Mouse (Mus musculus): ENCODE results near the gene Isg20l2. TPM values are rescaled to one million over a fixed set of nuclear protein-coding genes. Genes with fewer than 3 reads are reported as not detected.
"Not testable (repeated sequence)": the region's sequence is repeated elsewhere in the genome, so short reads cannot be mapped to it uniquely, and the experiment has no call there.

The Isg20l2 gene
- polyA plus RNA-seq, 1 experiment from 2014 or later = 24.9 TPM

DNA sequence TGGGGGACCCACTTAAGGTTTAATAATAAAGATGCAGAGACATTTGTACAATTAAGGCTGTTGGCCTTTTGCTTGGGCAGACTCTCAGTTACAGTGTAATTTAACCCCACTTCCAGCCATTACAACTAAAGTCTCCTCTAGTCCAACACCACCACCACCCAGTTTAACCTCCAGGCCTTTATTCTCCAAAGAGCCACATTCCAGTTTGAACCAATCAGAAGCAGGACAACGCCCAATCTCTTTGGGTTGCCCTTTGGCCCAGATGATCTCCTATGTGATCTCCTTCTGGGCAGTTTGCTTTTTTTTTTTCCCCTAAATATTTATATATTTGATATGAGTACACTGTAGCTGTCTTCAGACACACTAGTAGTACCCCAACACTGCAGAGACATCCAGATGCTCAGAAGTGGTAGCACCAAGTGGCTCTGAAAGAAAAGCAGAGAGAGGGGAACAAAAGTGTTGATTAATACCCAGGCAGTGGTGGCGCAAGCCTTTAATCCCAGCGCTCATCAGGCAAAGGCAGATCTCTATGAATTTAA lies 36.7 kb upstream of the Isg20l2 start:
- no peak overlapping the region for H3K27ac ChIP-seq (ENCODE audit: low read length)
- no peak for ATAC-seq
- H3K4me2 ChIP-seq (ENCODE audit: low read length) = no peak overlapping the region
- H3K4me1 ChIP-seq (ENCODE audit: control insufficient read depth, insufficient read depth, low read length) = no peaks in the 10 kb centered on the region
- WGBS = 54% methylated on average over 3 of the region's 3 CpGs
- no peak overlapping the region for H3K4me3 ChIP-seq (ENCODE audit: low read depth, low read length)
- no peaks in the 10 kb centered on the region for H3K9me3 ChIP-seq (replicated peaks; ENCODE audit: control insufficient read depth, low read length, poor library complexity, severe bottlenecking)
- H3K9ac ChIP-seq (ENCODE audit: low read depth, low read length) = no peak overlapping the region
- no peaks in the 10 kb centered on the region for H3K27me3 ChIP-seq (ENCODE audit: control insufficient read depth, insufficient read depth, low read depth, low read length)
- no peaks in the 10 kb centered on the region for H3K36me3 ChIP-seq (ENCODE audit: control insufficient read depth, insufficient read depth, low read length)

DNA sequence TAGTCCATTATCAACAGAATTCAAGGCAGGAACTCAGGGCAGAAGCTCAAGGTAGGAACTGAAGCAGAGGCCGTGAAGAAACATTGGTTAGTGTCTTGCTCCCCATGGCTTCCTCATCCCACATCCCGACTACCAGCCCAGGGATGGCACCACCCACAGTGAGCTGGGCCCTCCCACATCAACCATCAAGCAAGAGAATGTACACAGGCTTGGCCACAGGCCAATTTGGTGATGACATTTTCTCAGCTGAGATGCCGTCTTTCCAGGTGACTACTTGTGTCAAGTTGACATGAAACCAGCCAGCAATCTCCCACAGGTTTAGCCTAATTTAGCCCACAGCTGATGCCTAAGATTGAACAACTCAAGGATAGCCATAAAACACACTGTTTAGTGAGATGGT lies 30.8 kb upstream of the Isg20l2 start:
- Histone ChIP-seq H3K4me3 (ENCODE audit: low read depth, low read length) (no peak overlapping the region), H3K4me2 (ENCODE audit: low read length) (no peak overlapping the region), H3K36me3 (ENCODE audit: control insufficient read depth, insufficient read depth, low read length) (no peaks in the 10 kb centered on the region), H3K9ac (ENCODE audit: low read depth, low read length) (no peak overlapping the region), H3K27ac (ENCODE audit: low read length) (no peak overlapping the region), H3K4me1 (ENCODE audit: control insufficient read depth, insufficient read depth, low read length) (no peaks in the 10 kb centered on the region), H3K9me3 (replicated peaks; ENCODE audit: control insufficient read depth, low read length, poor library complexity, severe bottlenecking) (no peaks in the 10 kb centered on the region), H3K27me3 (ENCODE audit: control insufficient read depth, insufficient read depth, low read depth, low read length) (no peaks in the 10 kb centered on the region)
- WGBS = 74% methylated on average over 3 of the region's 3 CpGs
- no peak for ATAC-seq

DNA sequence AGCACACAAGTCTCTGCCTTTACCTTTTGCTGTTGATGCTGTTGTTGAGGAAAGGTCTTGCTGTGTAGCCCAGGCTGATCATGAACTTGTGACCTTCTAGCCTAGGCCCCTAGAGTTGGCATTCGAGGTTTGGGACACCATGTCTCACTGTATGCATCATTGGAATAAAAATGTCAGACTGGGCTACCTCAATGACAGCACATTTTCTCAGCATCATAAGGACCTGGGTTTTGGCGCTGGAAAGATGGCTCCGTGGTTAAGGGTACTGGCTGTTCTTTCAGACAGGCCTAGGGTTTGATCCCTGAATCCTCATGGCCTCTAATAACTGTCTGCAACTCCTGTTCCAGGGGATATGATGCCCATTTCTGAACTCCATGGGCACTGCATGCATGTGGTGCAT lies 30.3 kb upstream of the Isg20l2 start:
- Histone ChIP-seq H3K9ac (ENCODE audit: low read depth, low read length) (no peak overlapping the region), H3K4me3 (ENCODE audit: low read depth, low read length) (no peak overlapping the region), H3K4me1 (ENCODE audit: control insufficient read depth, insufficient read depth, low read length) (no peaks in the 10 kb centered on the region), H3K27me3 (ENCODE audit: control insufficient read depth, insufficient read depth, low read depth, low read length) (no peaks in the 10 kb centered on the region), H3K4me2 (ENCODE audit: low read length) (no peak overlapping the region), H3K9me3 (replicated peaks; ENCODE audit: control insufficient read depth, low read length, poor library complexity, severe bottlenecking) (no peaks in the 10 kb centered on the region), H3K36me3 (ENCODE audit: control insufficient read depth, insufficient read depth, low read length) (no peaks in the 10 kb centered on the region), H3K27ac (ENCODE audit: low read length) (no peak overlapping the region)
- 87% methylated on average over 3 of the region's 3 CpGs for WGBS
- ATAC-seq = no peak

DNA sequence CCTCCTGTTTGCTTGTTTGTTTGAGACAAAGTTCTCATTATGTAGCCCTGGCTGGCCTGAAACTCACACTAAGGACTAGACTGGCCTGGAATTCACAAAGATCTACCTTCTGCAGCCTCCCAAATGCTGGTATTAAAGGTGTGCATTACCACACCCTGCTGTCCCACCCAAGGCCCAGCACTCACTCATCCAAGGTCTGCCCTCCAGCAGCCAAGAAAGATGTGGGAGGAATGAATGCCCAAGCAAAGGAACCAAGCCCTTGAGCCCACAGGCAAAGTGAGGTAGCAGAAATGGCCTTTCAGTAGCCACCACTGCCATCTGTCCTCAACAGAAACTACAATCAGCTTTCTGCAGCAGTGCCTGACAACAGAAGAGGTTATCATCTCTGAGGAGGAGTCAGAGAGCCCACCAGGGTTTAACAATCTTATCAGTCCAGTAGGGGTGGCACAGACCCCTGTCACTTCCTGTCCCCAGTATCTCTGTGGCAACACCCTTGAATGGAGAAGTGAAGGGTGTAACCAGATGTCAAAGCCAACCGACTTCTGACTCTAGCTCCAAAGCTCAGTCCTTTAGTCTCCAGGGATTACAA lies 29.0 kb upstream of the Isg20l2 start:
- H3K9me3 ChIP-seq (replicated peaks; ENCODE audit: control insufficient read depth, low read length, poor library complexity, severe bottlenecking) = no peaks in the 10 kb centered on the region
- H3K27me3 ChIP-seq (ENCODE audit: control insufficient read depth, insufficient read depth, low read depth, low read length) = no peaks in the 10 kb centered on the region
- whole genome bisulfite sequencing = 59% methylated on average over 1 of the region's 1 CpGs
- H3K4me1 ChIP-seq (ENCODE audit: control insufficient read depth, insufficient read depth, low read length) = no peaks in the 10 kb centered on the region
- no peak for ATAC-seq
- no peak overlapping the region for H3K4me2 ChIP-seq (ENCODE audit: low read length)
- H3K27ac ChIP-seq (ENCODE audit: low read length) = no peak overlapping the region
- H3K9ac ChIP-seq (ENCODE audit: low read depth, low read length) = no peak overlapping the region
- H3K4me3 ChIP-seq (ENCODE audit: low read depth, low read length) = no peak overlapping the region
- H3K36me3 ChIP-seq (ENCODE audit: control insufficient read depth, insufficient read depth, low read length) = no peaks in the 10 kb centered on the region

DNA sequence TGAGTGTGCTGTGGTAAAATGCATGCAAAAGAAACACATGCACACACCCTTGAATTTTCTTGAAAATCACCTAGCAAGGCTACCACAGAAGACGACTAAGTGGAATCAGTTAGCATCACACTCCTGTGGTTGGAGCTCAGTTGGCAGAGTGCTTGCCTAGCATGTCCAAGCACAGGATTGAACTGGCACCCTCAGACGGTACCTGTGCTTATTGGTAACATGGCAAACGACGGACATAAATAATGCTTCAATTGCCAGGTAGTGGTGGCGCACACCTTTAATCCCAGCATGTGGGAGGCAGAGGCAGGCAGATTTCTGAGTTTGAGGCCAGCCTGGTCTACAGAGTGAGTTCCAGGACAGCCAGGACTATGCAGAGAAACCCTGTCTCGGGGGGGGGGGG lies 28.2 kb upstream of the Isg20l2 start:
- not testable (repeated sequence) for H3K9me3 ChIP-seq (replicated peaks; ENCODE audit: control insufficient read depth, low read length, poor library complexity, severe bottlenecking)

DNA sequence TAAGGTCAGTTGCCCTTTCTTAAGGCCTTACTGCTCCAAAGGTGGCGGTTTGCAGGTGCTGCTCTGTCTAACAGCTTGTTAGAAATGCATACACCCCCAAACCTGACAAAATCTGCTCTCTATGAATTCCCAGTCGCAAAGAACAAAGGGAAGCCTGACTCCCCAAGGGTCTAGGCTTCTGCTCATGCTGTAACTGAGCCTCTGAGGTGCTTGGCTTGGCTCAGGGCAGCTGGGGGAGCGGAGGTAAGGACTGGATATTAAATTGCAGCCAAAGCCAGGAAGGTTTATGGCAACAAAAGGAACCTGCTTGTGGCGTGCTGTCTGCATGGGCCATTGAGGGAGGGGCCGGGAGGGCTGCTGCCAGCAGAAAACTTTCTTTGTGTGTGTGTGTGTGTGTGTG lies 26.3 kb upstream of the Isg20l2 start:
- H3K27ac ChIP-seq (ENCODE audit: low read length) = no peak overlapping the region
- WGBS = 56% methylated on average over 5 of the region's 5 CpGs
- H3K4me2 ChIP-seq (ENCODE audit: low read length) = no peak overlapping the region
- H3K9ac ChIP-seq (ENCODE audit: low read depth, low read length) = no peak overlapping the region
- no peaks in the 10 kb centered on the region for H3K36me3 ChIP-seq (ENCODE audit: control insufficient read depth, insufficient read depth, low read length)
- no peaks in the 10 kb centered on the region for H3K9me3 ChIP-seq (replicated peaks; ENCODE audit: control insufficient read depth, low read length, poor library complexity, severe bottlenecking)
- H3K27me3 ChIP-seq (ENCODE audit: control insufficient read depth, insufficient read depth, low read depth, low read length) = no peaks in the 10 kb centered on the region
- peaks cover 13% of the 10 kb centered on the region for H3K4me1 ChIP-seq (ENCODE audit: control insufficient read depth, insufficient read depth, low read length)
- ATAC-seq = no peak
- H3K4me3 ChIP-seq (ENCODE audit: low read depth, low read length) = no peak overlapping the region

More for the DNA sequence above, 28.2 kb upstream of the Isg20l2 start:
- not testable (repeated sequence) for H3K4me2 ChIP-seq (ENCODE audit: low read length); H3K36me3 ChIP-seq (ENCODE audit: control insufficient read depth, insufficient read depth, low read length); H3K27ac ChIP-seq (ENCODE audit: low read length); H3K27me3 ChIP-seq (ENCODE audit: control insufficient read depth, insufficient read depth, low read depth, low read length); H3K9ac ChIP-seq (ENCODE audit: low read depth, low read length); H3K4me1 ChIP-seq (ENCODE audit: control insufficient read depth, insufficient read depth, low read length); H3K4me3 ChIP-seq (ENCODE audit: low read depth, low read length); ATAC-seq
- WGBS = 92% methylated on average over 5 of the region's 6 CpGs

DNA sequence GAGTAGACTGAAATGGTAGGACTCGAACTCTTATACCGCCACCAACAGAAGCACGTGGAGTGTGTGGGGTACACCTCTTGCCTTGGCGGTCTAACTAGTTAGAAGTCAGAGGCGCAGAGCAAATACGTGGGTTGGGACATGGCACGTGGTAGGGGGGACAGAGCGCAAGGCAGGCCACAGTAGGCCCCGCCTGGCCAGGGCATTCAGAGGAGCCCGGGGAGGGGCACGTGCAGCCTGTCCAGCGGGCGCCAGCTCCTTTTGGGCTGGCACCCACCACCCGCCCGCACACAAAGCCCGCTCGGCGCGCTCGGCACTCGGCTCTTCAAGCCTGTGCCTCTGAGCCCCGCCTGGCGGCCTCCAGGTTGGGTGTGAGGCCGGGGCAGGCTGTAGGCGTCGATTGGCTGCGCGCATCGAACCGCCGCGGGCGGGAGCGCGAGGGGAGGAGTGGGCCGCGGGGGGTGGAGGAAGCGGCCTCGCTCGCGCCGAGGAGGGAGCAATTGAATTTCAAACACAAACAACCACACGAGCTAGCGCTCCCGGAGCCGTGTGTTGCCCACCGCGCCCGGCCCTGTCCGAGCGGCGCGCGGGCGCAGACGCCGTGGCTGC lies 24.1 kb upstream of the Isg20l2 start, which contains the start of gene Hdgf:
Gene Hdgf (plus strand): TSS at position 442 of the 606 bp plus-strand sequence.
- H3K27ac ChIP-seq (ENCODE audit: low read length) = peak within 1 kb of the TSS; percentile 92
- peak within 1 kb of the TSS; percentile 84 for H3K9ac ChIP-seq (ENCODE audit: low read depth, low read length)
- no peaks in the 10 kb centered on the region for H3K36me3 ChIP-seq (ENCODE audit: control insufficient read depth, insufficient read depth, low read length)
- ATAC-seq = peak; percentile 96
- peak within 1 kb of the TSS; percentile 80 for H3K4me2 ChIP-seq (ENCODE audit: low read length)
- H3K4me1 ChIP-seq (ENCODE audit: control insufficient read depth, insufficient read depth, low read length) = peaks cover 28% of the 10 kb centered on the region
- H3K27me3 ChIP-seq (ENCODE audit: control insufficient read depth, insufficient read depth, low read depth, low read length) = no peaks in the 10 kb centered on the region
- WGBS = under 1% methylated on average over 55 of the region's 57 CpGs
- H3K4me3 ChIP-seq (ENCODE audit: low read depth, low read length) = peak within 1 kb of the TSS; percentile 97
- H3K9me3 ChIP-seq (replicated peaks; ENCODE audit: control insufficient read depth, low read length, poor library complexity, severe bottlenecking) = no peaks in the 10 kb centered on the region

DNA sequence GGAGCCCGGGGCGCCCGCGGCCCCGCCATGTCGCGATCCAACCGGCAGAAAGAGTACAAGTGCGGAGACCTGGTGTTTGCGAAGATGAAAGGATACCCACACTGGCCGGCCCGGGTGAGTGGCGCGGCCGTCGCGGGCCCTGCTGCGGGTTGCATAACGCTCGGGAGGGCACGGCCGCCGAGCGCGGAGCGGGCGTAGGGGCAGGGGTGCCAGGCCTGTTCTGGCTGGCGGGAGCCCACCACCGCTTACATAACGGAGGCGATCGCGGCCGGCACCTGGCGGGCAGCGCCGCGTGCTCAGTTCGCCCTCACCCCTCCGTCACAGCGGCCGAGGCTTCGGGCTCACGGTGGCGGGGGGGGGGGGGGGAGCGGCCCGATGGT lies 23.5 kb upstream of the Isg20l2 start:
- no peaks in the 10 kb centered on the region for H3K27me3 ChIP-seq (ENCODE audit: control insufficient read depth, insufficient read depth, low read depth, low read length)
- peak overlapping the region; percentile 84 for H3K9ac ChIP-seq (ENCODE audit: low read depth, low read length)
- H3K36me3 ChIP-seq (ENCODE audit: control insufficient read depth, insufficient read depth, low read length) = no peaks in the 10 kb centered on the region
- peak overlapping the region; percentile 80 for H3K4me2 ChIP-seq (ENCODE audit: low read length)
- 0% methylated on average over 38 of the region's 47 CpGs for WGBS
- H3K4me1 ChIP-seq (ENCODE audit: control insufficient read depth, insufficient read depth, low read length) = peaks cover 28% of the 10 kb centered on the region
- H3K27ac ChIP-seq (ENCODE audit: low read length) = peak overlapping the region; percentile 92
- ATAC-seq = peak; percentile 59
- peak overlapping the region; percentile 97 for H3K4me3 ChIP-seq (ENCODE audit: low read depth, low read length)
- H3K9me3 ChIP-seq (replicated peaks; ENCODE audit: control insufficient read depth, low read length, poor library complexity, severe bottlenecking) = no peaks in the 10 kb centered on the region
